Mouse (Mus musculus): ENCODE measurements around the gene Msl2. TPM values are rescaled to one million over a fixed set of nuclear protein-coding genes. Genes with fewer than 3 reads are reported as not detected.
A peak's percentile ranks its signal among the peaks of the same experiment; 100 is the strongest.

Msl2 gene
- total RNA-seq, 2 experiments from 2014 or later, result 69.7 to 70.9 TPM

- peak; percentile 100 for DNase-seq
- intact Hi-C loops (cut with DNase I), result loop anchor here (5.0 kb wide), 1 partner anchor 431 kb away; no protein-coding TSS in a partner anchor
These were observed 587 bp upstream of the Msl2 start for GRCm38 (mm10) chr9:101073041-101073986.

GRCm38 (mm10) chr9:101074332-101075021 lies 576 bp downstream of the Msl2 start:
- intact Hi-C loops (cut with DNase I), result loop anchor here (5.0 kb wide), 1 partner anchor 432 kb away; no protein-coding TSS in a partner anchor
- peak; percentile 83 for DNase-seq

- peak; percentile 6 for DNase-seq
- intact Hi-C loops (cut with DNase I), result no loop called here
These were observed 1.2 kb downstream of the Msl2 start for GRCm38 (mm10) chr9:101075091-101075581.

GRCm38 (mm10) chr9:101075694-101076093 lies 1.8 kb downstream of the Msl2 start:
- intact Hi-C loops (cut with DNase I), result no loop called here

GRCm38 (mm10) chr9:101076095-101076875 lies 2.4 kb downstream of the Msl2 start:
- intact Hi-C loops (cut with DNase I), result no loop called here
- no peak for DNase-seq

More at GRCm38 (mm10) chr9:101075694-101076093, 1.8 kb downstream of the Msl2 start:
- no peak for DNase-seq

- intact Hi-C loops (cut with DNase I), result no loop called here
- no peak for DNase-seq
These were observed 3.6 kb downstream of the Msl2 start for GRCm38 (mm10) chr9:101077486-101077885.

- intact Hi-C loops (cut with DNase I), result no loop called here
These were observed 4.7 kb downstream of the Msl2 start for GRCm38 (mm10) chr9:101078579-101078978.

GRCm38 (mm10) chr9:101080046-101080685 lies 6.3 kb downstream of the Msl2 start:
- intact Hi-C loops (cut with DNase I), result no loop called here
- DNase-seq, result no peak

More at GRCm38 (mm10) chr9:101078579-101078978, 4.7 kb downstream of the Msl2 start:
- no peak for DNase-seq

- no peak for DNase-seq
- intact Hi-C loops (cut with DNase I), result no loop called here
These were observed 9.8 kb downstream of the Msl2 start for GRCm38 (mm10) chr9:101083728-101084127.

GRCm38 (mm10) chr9:101095425-101095824 lies 21.5 kb downstream of the Msl2 start:
- intact Hi-C loops (cut with DNase I), result no loop called here

GRCm38 (mm10) chr9:101096461-101096860 lies 22.6 kb downstream of the Msl2 start:
- intact Hi-C loops (cut with DNase I), result no loop called here
- DNase-seq, result no peak

More at GRCm38 (mm10) chr9:101095425-101095824, 21.5 kb downstream of the Msl2 start:
- DNase-seq, result no peak

- intact Hi-C loops (cut with DNase I), result no loop called here
- DNase-seq, result no peak
These were observed 23.6 kb downstream of the Msl2 start for GRCm38 (mm10) chr9:101097542-101097941.

- DNase-seq, result no peak
- intact Hi-C loops (cut with DNase I), result no loop called here
These were observed 25.5 kb downstream of the Msl2 start for GRCm38 (mm10) chr9:101099445-101099844.

- DNase-seq, result no peak
- intact Hi-C loops (cut with DNase I), result no loop called here
These were observed 26.3 kb downstream of the Msl2 start for GRCm38 (mm10) chr9:101100163-101100562.

GRCm38 (mm10) chr9:101101547-101101946 lies 27.6 kb downstream of the Msl2 start:
- DNase-seq, result no peak
- intact Hi-C loops (cut with DNase I), result no loop called here

- no peak for DNase-seq
- intact Hi-C loops (cut with DNase I), result no loop called here
These were observed 28.4 kb downstream of the Msl2 start for GRCm38 (mm10) chr9:101102288-101102687.

GRCm38 (mm10) chr9:101104931-101105330 lies 31.0 kb downstream of the Msl2 start:
- intact Hi-C loops (cut with DNase I), result no loop called here
- no peak for DNase-seq

GRCm38 (mm10) chr9:101105735-101106134 lies 31.8 kb downstream of the Msl2 start:
- DNase-seq, result no peak
- intact Hi-C loops (cut with DNase I), result no loop called here

- DNase-seq, result no peak
- intact Hi-C loops (cut with DNase I), result no loop called here
These were observed 33.5 kb downstream of the Msl2 start for GRCm38 (mm10) chr9:101107386-101107785.

GRCm38 (mm10) chr9:101110013-101110412 lies 36.1 kb downstream of the Msl2 start:
- intact Hi-C loops (cut with DNase I), result no loop called here
- no peak for DNase-seq

Measured in left cerebral cortex, postnatal 4 days (tissue).